Mouse (Mus musculus) heart, embryonic 14.5 days (tissue): ENCODE measurements around the gene Pcsk5. TPM values are rescaled to one million over a fixed set of nuclear protein-coding genes. Genes with fewer than 3 reads are reported as not detected.

Experiments used
- ATAC-seq: fragments of 200-750 bp; cut with Nextera tagmentation; 2 replicates; pipeline ENCODE4 v1.8.0; 2017; ENCODE audit warnings: low read depth, moderate TSS enrichment; ENCODE audit not compliant: insufficient number of reproducible peaks, insufficient read depth, low FRiP score
- H3K27ac ChIP-seq, 2 experiments: fragments of 200-500 bp in 1 of 2; fragments of 300-500 bp in 1 of 2; sonication (generic) in 1 of 2; replicated peaks in 1 of 2; 2 replicates each; pipeline ENCODE4 v1.5.1; 2012 to 2014; ENCODE audit warnings: low read depth in 2 of 2, low read length in 2 of 2, control low read depth in 1 of 2, mild to moderate bottlenecking in 1 of 2, mixed read lengths in 1 of 2; ENCODE audit not compliant: control insufficient read depth in 1 of 2, insufficient read depth in 1 of 2
- H3K27me3 ChIP-seq: fragments of 300-500 bp; sonication (generic); 2 replicates; pipeline ENCODE4 v1.6.1; 2014; ENCODE audit warnings: mild to moderate bottlenecking, low read length, control low read depth; ENCODE audit not compliant: control insufficient read depth, insufficient read depth
- H3K36me3 ChIP-seq: fragments of 300-500 bp; sonication (generic); 2 replicates; pipeline ENCODE4 v1.6.1; 2014; ENCODE audit warnings: mild to moderate bottlenecking, control low read depth, low read length, mixed read lengths; ENCODE audit not compliant: control insufficient read depth, insufficient read depth
- H3K4me1 ChIP-seq, 2 experiments: fragments of 200-500 bp in 1 of 2; fragments of 300-500 bp in 1 of 2; sonication (generic) in 1 of 2; 2 replicates each; pipeline ENCODE4 v1.6.1; 2012 to 2014; ENCODE audit warnings: low read length in 2 of 2, control low read depth in 1 of 2, mixed read lengths in 1 of 2; ENCODE audit not compliant: control insufficient read depth in 2 of 2, insufficient read depth in 2 of 2
- H3K4me2 ChIP-seq: fragments of 300-500 bp; sonication (generic); 2 replicates; pipeline ENCODE4 v1.6.1; 2014; ENCODE audit warnings: mild to moderate bottlenecking, low read length
- H3K4me3 ChIP-seq, 2 experiments: fragments of 200-500 bp in 1 of 2; fragments of 300-500 bp in 1 of 2; sonication (generic) in 1 of 2; 2 replicates each; pipeline ENCODE4 v1.5.1; 2012 to 2014; ENCODE audit warnings: low read length in 2 of 2, mild to moderate bottlenecking in 2 of 2, control low read depth in 1 of 2, low read depth in 1 of 2, moderate library complexity in 1 of 2; ENCODE audit not compliant: control insufficient read depth in 1 of 2, insufficient read depth in 1 of 2
- H3K9ac ChIP-seq: fragments of 300-500 bp; sonication (generic); 2 replicates; pipeline ENCODE4 v1.6.1; 2014; ENCODE audit warnings: mild to moderate bottlenecking, low read length
- H3K9me3 ChIP-seq: fragments of 300-500 bp; sonication (generic); 2 replicates; pipeline ENCODE4 v1.6.1; 2016; ENCODE audit warnings: low read length, control low read depth; ENCODE audit not compliant: control insufficient read depth
- whole genome bisulfite sequencing: fragments of 180-500 bp; shearing (Covaris S2); extraction: QIAGEN DNeasy Blood & Tissue Kit; methylation state at CpG from one replicate; pipeline ENCODE4 v1.1.7; 2014; 5-methylcytosine and 5-hydroxymethylcytosine counted together
- polyA plus RNA-seq: library from polyadenylated mRNA; unstranded; fragments of >200 nt; fragmentation: Nextera tagmentation; extraction: Ambion mirVana; gene quantifications from 2 replicates; pipeline ENCODE4 v1.2.1, GENCODE M21; 2014

The Pcsk5 gene
- polyA plus RNA-seq, 1 experiment from 2014 or later: 14.7 TPM

- WGBS: 3% methylated on average over 1 of the region's 1 CpGs
- 0 out of 4 replicates have a peak overlapping the region, but pooled peaks of 1 of the 2 experiments have one; percentile 30 for H3K27ac ChIP-seq
- H3K4me3 ChIP-seq: no peak overlapping the region
- H3K27me3 ChIP-seq: no peaks in the 10 kb centered on the region
- H3K9ac ChIP-seq: no peak overlapping the region
- H3K9me3 ChIP-seq: no peaks in the 10 kb centered on the region
- 0 out of 2 replicates have a peak overlapping the region, but pooled peaks have one; percentile 5 for H3K4me2 ChIP-seq
- ATAC-seq: no peak
- no peaks in the 10 kb centered on the region for H3K36me3 ChIP-seq
- H3K4me1 ChIP-seq: peaks cover 13 to 20% of the 10 kb centered on the region in 2 experiments
Observed at GRCm38 (mm10) chr19:17592790-17593189, 244.6 kb downstream of the Pcsk5 start.

- H3K36me3 ChIP-seq: no peaks in the 10 kb centered on the region
- 0 out of 4 replicates have a peak overlapping the region, but pooled peaks of 1 of the 2 experiments have one; percentile 10 for H3K27ac ChIP-seq
- no peak for ATAC-seq
- peaks cover 13 to 20% of the 10 kb centered on the region in 2 experiments for H3K4me1 ChIP-seq
- no peak overlapping the region for H3K4me2 ChIP-seq
- WGBS: 44% methylated on average over 8 of the region's 8 CpGs
- H3K9ac ChIP-seq: no peak overlapping the region
- H3K27me3 ChIP-seq: no peaks in the 10 kb centered on the region
- no peak overlapping the region for H3K4me3 ChIP-seq
- no peaks in the 10 kb centered on the region for H3K9me3 ChIP-seq
Observed at GRCm38 (mm10) chr19:17591335-17591734, 246.1 kb downstream of the Pcsk5 start.

DNA sequence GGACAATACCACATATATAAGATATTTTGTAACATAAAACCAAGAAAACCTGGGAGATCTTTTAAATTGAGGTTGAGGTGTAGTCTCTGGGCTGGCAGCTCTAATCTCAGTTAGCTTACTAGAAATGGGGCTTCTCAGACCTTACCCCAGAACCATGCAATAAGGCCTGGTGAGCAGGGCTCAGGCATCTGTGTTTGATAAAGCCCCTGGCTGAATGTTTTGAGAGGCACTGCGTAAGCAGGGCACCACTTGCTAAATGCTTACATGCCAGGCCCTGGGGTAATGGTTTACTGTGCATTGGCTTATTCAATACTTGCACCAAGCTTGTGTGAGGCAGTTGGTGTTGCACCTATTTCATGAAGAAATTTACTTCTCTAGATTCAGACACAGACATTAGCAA lies 247.1 kb downstream of the Pcsk5 start:
- ATAC-seq: no peak
- Histone ChIP-seq H3K36me3 (peaks cover 5% of the 10 kb centered on the region; the same call in 1 of the 2 replicates), H3K9me3 (no peaks in the 10 kb centered on the region), H3K9ac (no peak overlapping the region), H3K27me3 (no peaks in the 10 kb centered on the region), H3K4me3 (no peak overlapping the region), H3K4me1 (peaks cover 13 to 20% of the 10 kb centered on the region in 2 experiments), H3K27ac (no peak overlapping the region), H3K4me2 (no peak overlapping the region)
- 75% methylated on average over 1 of the region's 1 CpGs for WGBS

DNA sequence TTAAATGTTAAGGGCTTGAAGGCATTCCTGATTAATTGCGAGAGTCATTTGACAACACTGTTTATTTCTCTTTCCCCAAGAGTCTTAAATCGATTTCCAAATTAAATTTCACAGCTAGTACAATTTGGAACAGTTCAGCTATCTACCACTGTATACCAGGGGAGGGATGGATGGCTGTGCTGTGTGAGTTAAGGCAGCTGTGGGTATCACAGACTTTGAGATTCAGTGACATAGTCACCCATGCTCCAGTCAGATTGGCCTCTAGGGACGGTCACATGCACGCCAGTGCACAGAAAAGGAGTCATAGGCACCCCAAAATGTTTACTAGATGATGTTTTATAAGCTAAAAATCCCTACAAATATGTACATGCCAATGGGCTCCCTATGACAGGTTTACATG lies 260.0 kb downstream of the Pcsk5 start:
- WGBS: 85% methylated on average over 4 of the region's 4 CpGs
- H3K9me3 ChIP-seq: no peaks in the 10 kb centered on the region
- ATAC-seq: no peak
- no peak overlapping the region for H3K9ac ChIP-seq
- H3K27ac ChIP-seq: no peak overlapping the region
- no peak overlapping the region for H3K4me2 ChIP-seq
- H3K4me3 ChIP-seq: no peak overlapping the region
- peaks cover 9% of the 10 kb centered on the region for H3K36me3 ChIP-seq
- no peaks in the 10 kb centered on the region for H3K4me1 ChIP-seq
- H3K27me3 ChIP-seq: no peaks in the 10 kb centered on the region

DNA sequence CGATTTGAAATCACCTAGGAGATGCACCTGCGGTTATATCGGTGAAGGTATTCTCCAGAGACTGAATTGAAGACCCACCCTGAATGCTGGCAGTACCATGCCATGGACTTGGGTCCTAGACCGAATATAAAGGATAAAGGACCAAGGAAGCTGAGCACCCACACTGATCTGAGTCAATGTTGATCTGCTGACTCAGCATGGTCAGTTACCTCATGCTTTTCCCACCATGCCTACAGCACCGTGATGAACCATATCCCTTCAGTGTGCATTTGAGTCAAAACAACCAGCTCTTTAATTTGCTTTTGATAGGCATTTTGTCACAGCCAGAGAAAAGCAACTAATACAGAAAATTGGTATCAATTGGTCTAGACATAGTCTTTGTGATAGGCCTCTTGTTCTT lies 262.9 kb downstream of the Pcsk5 start:
- H3K27ac ChIP-seq: no peak overlapping the region
- no peaks in the 10 kb centered on the region for H3K9me3 ChIP-seq
- H3K4me3 ChIP-seq: no peak overlapping the region
- no peaks in the 10 kb centered on the region for H3K4me1 ChIP-seq
- no peak overlapping the region for H3K9ac ChIP-seq
- no peak overlapping the region for H3K4me2 ChIP-seq
- WGBS: 89% methylated on average over 5 of the region's 5 CpGs
- no peaks in the 10 kb centered on the region for H3K27me3 ChIP-seq
- ATAC-seq: no peak
- peaks cover 10% of the 10 kb centered on the region for H3K36me3 ChIP-seq

DNA sequence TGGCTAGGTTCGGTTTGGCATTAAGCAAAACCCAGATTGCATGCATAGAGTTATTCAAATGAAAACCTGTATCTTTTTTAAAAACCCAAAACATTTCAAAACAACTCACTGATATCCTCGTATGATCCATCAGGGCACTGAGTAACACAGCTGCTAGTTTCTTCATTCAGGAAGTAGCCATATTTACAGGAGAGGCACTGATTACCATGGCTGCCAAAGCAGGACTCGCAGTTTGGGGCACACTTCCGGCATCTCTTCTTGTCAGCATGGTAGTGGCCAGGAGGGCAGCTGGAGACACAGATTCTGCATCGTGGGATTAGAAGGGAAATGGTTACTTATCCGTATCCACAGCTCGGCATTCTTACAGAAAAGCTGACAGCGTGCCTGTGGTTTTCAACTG lies 265.1 kb downstream of the Pcsk5 start:
- no peak overlapping the region for H3K27ac ChIP-seq
- H3K4me3 ChIP-seq: no peak overlapping the region
- 85% methylated on average over 8 of the region's 8 CpGs for WGBS
- H3K9ac ChIP-seq: no peak overlapping the region
- H3K27me3 ChIP-seq: no peaks in the 10 kb centered on the region
- ATAC-seq: no peak
- peaks cover 2 to 8% of the 10 kb centered on the region in 2 experiments; a peak in 3 of 4 replicates for H3K4me1 ChIP-seq
- no peak overlapping the region for H3K4me2 ChIP-seq
- H3K9me3 ChIP-seq: no peaks in the 10 kb centered on the region
- H3K36me3 ChIP-seq: peaks cover 10% of the 10 kb centered on the region

- Histone ChIP-seq H3K9me3 (no peaks in the 10 kb centered on the region), H3K27ac (no peak overlapping the region)
Observed at GRCm38 (mm10) chr19:17570936-17571335, 266.5 kb downstream of the Pcsk5 start.

GRCm38 (mm10) chr19:17567264-17567663 lies 270.2 kb downstream of the Pcsk5 start:
- Histone ChIP-seq H3K9me3 (no peaks in the 10 kb centered on the region), H3K4me3 (no peak overlapping the region), H3K4me2 (0 out of 2 replicates have a peak overlapping the region, but pooled peaks have one; percentile 31), H3K9ac (no peak overlapping the region), H3K27ac (no peak overlapping the region), H3K27me3 (no peaks in the 10 kb centered on the region), H3K4me1 (peaks cover 2 to 11% of the 10 kb centered on the region in 2 experiments; a peak in 3 of 4 replicates), H3K36me3 (0 out of 2 replicates have a peak, but pooled peaks cover 2% of the 10 kb centered on the region)
- 24% methylated on average over 3 of the region's 3 CpGs for WGBS
- peak; percentile 6; the same call in 1 of the 2 replicates for ATAC-seq

More at GRCm38 (mm10) chr19:17570936-17571335, 266.5 kb downstream of the Pcsk5 start:
- no peak for ATAC-seq
- Histone ChIP-seq H3K27me3 (no peaks in the 10 kb centered on the region), H3K4me1 (peaks cover 2 to 11% of the 10 kb centered on the region in 2 experiments; a peak in 3 of 4 replicates), H3K4me2 (no peak overlapping the region), H3K36me3 (peaks cover 10% of the 10 kb centered on the region), H3K4me3 (no peak overlapping the region), H3K9ac (no peak overlapping the region)
- 88% methylated on average over 2 of the region's 2 CpGs for whole genome bisulfite sequencing
